Mouse (Mus musculus): ENCODE results near the gene Sec16a.

Gene Sec16a

DNA sequence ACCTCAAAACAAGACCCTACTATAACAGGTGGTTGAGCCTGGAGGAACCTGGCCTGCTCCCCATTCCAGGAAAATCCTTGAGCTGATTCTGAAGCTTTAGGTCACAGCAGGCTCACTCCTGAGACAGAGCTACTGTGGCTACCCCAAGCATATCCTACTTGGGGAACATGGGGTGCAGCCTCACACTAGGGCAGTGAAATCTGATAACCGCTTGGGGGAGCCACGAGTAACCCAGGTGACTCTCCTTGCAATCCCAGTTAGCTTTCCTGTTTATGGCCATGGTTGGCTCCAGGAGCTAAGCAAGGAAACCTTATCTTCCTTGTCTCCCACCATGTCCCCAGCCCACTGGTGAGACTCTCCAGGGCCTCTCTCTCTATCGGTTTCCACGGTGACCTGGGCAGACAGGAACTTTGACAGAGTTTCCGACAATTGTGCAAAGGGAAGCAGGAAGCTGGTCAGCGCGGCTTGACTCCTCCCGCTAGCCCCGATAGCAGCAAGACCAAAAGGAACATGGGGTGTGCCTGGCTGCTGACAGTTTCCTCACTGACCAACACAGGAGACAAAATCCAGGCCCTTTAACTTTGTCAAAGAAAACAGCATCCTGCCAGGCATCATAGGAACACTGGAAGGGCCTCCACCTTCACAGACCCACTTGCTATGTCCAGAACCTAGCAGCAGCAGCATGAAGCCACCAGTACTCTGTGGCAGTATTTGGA is 29.9 kb upstream of the Sec16a start:
- DNase-seq (ENCODE audit: low spot score), result no peak

DNA sequence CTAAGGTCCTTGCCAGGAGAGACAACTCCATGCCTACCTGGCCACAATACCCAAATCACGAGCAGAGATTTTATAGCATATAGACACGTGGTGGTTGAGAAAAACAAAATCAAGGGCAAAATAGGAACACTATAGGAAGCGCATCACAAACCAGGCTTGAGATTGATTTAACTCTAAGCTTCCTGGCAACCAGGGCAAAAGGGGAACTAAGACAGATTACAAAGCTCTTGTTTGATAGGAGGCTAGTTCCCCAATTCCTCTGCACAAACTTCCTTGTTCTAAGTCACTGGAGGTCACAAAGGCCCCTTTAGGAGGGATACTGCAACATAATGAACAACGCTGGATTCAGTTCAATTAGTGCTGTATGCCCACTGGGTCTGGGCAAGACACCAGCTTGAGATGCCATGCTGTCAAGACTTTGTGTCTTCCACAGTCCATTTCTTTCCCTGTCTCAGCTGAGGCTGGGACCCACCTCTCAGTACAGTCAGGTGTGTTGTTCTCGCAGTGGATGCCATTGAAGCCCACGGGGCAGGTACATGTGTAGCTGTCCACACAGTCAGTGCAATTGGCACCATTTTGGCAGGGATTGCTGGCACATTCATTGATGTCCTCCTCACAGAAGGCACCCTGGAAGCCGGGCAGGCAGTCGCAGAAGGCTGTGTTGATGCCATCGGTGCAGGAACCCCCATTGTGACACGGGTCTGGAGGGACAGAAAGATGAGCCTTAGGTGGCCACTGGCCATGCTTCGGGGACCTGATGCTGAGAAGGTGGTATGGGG is 27.5 kb upstream of the Sec16a start:
- DNase-seq (ENCODE audit: low spot score), result no peak

DNA sequence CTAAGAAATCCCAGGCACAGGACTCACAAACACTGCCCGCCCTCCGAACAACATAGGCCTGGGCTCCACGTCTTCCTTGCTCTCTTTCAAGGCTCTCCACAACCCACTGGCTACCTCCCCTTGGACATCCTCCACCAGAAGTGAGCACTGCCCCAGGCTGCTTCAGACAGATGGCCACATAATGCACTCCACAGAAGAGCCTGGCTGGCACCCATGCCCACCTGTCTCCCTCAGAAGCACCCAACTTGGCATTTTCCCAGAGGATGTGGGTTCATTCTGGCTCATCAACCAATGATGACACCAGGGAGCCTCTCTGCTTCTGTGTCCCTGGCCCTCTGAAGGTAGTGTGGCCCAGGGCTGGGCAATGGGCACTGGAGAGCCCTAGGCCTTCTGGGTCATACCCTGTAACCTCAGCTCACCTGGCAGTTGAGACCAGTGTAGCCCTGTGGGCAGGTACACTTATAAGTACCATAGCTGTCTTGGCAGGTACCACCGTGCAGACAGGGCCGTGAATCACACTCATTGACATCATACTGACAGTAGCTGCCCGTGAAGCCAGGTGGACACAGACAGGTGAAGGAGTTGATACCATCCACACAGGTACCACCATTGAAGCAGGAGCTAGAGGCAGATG is 26.8 kb upstream of the Sec16a start:
- DNase-seq (ENCODE audit: low spot score), result no peak

DNA sequence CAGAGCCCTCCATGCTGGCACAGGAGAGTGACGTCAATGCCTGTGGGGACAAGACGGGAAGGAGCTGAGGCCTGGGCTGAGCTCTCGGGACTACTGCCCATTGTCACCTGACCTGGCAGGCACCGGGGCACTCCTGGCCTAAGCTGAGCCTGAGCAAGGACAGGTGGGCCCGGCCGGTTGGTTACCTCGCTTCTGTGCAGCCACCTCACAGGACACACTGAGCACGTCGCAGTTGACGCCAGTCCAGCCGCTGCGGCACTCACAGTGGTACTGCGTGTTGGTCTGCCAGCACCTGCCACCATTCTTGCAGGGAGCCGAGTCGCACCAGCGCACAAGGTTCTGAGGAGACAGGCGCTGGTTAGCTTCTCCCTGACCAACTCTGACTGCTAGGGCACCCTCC is 26.0 kb upstream of the Sec16a start:
- no peak for DNase-seq (ENCODE audit: low spot score)

DNA sequence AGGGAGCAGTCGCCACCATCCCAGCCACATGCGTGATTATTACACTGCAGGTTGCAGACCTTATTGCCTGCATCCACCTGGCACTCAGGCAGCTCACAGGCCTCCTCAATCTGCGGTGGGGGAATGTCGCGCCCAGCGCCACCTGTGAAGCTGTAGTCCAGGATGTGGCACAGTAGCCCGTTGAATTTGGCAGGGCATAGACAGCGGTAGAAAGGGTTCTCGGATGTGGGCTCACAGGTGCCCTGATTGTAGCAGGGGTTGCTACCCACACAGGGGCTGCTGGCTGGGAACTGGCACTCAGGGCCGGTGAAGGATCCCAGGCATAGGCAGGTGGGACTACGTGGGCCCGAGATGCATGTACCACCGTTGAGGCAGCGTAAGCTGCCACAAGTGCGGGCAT is 23.4 kb upstream of the Sec16a start:
- DNase-seq (ENCODE audit: low spot score), result no peak

DNA sequence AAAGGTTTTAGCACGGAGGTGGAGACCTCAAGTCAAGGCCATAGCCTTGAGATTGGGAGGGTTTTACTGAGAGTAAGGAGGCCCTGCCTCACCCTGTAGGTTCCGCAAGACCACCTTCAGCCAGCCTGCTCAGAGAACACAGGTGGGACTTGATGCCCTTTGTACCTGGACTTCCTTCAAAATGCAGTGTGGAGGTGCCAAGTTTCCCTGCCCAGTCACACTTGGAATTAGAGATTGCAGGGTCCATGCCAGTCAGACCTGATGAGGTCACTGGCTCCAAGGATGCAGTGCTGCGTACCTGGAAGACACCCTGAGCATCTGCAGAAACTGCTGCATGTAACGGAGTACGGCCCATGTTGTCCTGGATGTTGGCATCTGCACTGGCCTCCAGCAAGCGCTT is 18.4 kb upstream of the Sec16a start:
- no peak for DNase-seq (ENCODE audit: low spot score)

DNA sequence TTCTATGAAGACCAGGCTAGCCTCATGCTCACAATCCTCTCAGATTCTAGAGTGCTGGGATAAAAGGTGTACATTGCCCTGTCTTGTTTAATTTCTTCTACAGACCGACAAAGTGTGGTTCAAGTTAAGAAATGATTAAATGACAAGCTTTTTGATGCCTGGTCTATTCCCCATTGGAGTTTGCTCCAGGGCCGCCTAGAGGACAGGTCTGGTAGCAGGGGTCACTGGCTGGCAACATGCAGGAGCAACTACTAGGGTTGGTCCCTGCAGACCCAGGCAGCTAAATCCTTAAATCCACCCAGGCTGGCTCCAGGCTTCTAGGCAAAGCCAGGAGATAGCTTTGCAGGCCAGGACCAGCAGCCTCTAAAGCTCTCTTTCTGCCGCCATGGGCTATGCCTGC is 18.0 kb upstream of the Sec16a start:
- no peak for DNase-seq (ENCODE audit: low spot score)

DNA sequence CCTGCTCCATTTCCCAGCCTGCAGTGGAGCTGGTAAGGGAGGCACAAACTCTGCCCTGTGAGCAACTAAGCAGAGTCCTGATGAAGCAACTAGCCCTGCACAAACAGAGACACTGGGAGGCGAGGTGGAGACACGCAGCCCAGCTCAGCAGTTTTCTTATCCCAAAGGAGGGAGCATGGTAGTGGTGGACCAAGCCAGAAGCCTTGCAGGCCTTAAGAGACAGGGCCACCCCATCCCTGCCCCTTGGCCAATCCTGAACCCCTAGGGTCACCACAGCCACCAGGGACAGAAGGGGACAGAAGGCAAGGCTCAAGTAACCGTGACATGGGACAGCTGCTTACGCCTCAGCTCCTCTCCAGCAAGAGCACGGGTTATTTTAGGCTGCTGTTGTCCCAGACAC is 16.7 kb upstream of the Sec16a start:
- no peak for DNase-seq (ENCODE audit: low spot score)

DNA sequence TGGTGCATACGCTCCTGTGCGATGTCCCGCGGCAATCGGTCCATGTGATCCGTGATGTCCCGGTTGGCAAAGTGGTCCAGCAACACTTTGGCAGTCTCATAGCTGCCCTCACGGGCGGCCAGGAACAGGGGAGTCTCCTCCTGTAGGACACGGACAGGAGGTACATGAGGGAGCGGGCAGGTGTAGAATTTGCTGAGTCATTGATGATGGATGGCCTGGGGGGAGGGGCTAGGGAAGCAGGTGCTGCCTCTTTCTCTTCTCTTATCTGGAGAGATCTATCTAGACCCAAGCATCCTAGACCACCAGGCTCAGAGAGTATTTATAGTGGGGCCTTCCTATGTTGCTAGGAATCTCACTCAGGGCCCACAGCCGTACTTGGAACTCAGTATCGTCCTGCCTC is 15.8 kb upstream of the Sec16a start:
- DNase-seq (ENCODE audit: low spot score), result no peak

DNA sequence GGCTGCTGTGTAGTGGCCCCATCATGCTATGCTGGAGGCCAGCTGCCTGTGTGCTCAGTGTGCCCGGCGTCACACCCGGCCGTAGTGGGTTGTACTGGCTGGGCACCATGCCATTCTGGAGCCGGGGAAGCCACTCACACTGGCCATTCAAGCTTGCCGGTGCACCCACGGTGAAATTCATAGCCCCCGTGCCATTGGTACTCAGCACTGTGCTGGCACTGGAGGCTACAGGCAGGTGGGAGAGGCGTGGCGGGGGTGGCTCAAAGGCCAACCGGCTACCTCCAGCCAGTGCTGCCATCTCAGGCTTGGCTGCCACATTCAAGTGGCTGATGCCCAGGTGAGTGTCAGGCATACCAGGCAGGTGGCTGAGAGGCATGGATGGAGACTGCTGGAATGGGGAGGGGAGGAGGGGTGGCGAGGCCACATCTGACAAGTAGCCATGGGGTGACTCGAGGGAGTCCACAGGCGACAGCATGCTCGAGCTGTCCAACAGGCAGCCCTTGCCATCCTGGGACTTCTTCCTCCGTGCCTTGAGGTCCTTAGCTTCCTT is 15.2 kb upstream of the Sec16a start:
- DNase-seq (ENCODE audit: low spot score), result no peak

DNA sequence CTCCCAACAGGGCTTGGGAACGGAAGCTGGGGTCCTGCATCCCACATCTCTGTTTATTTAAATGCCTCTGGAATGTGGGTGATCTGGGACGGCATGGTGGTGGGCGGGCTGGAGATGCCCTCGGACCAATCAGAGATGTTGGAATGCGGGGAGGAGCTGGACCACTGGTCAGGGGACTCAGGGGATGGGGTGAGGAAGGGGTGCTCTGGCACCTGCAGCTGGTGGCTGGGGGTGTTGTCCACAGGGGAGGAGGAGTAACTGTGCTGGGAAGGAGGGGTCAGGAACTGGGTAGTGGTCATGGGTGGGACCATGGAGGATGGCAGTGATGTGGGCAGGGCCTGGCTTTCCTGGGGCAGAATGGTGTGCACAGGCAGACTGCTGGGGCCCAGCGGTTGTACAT is 14.5 kb upstream of the Sec16a start:
- DNase-seq (ENCODE audit: low spot score), result no peak

DNA sequence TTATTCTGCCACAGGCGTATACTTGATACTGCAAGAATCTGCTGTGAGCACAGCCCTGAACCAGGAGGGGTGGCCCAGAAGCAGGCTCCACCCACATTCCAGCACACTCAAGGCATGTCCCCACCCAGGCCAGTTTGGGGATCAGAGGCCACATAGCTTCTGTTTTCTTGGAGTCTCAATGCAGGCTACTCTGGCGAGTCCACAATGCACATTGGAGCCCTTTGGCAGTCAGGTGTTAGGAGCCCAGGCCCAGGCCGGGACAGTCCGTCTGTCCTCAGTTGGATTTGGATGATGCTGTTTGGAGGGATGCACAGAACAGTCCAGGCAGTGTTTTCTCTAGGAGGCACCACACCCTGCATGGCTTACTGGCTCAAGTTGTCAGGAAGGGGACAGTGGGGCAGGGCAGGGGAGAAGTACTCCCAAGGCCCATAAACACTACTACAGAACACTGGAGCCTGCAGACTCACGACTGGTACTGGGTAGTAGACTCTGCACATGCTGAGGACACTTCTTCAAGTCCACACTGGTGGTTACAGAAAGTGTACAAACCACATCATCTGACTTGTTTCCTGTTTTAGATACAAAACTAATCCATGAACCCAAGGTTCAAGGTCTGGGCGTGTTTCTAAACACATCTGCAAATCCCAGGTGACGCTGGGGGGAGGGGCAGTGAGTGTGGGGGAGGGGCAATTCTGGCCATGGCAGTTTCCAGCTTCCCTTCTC is 13.5 kb upstream of the Sec16a start:
- no peak for DNase-seq (ENCODE audit: low spot score)

DNA sequence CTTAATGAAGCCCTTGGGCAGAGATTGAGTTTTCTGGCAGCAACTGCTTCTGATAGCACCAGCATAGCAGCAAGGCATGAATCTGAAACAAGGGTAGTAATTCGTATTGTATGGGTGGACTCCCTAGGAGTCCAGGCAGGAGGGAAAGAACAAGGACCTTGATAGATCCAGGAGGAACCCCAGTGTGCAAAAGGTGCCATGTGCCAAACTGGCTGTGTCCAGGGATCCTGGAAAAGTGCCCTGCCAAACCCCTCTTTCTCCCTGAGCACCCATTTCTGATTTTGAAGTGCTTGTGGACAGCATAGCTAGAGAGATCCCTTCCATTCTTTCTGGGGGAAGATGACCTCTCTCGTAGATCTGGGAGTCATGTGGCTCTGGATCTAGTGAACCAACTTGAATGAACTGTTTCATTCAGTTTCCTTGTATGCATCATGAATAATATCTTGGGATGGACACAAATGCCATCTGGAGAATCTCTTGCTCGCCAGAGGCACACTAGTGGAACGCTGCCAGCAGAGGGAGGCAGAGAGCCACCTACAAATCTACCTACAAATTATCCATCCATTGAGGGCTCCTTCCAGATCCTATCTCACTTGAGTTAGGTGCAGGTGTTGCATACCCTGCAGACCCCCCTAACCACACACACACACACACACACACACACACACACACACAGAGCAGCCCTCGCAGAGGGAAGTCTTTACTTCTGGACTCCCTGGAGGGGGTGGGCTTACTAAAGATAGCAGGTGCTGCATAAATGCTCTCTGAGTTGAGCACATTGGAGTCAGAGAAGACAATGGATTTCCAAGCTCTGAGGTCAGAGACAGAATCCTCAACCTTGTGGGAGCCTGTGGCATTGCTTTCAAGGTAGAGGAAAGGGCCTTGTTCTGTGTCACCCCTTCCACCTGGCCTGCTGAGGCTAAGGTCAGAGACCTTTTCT is 4.4 kb upstream of the Sec16a start:
- no peak for DNase-seq (ENCODE audit: low spot score)

DNA sequence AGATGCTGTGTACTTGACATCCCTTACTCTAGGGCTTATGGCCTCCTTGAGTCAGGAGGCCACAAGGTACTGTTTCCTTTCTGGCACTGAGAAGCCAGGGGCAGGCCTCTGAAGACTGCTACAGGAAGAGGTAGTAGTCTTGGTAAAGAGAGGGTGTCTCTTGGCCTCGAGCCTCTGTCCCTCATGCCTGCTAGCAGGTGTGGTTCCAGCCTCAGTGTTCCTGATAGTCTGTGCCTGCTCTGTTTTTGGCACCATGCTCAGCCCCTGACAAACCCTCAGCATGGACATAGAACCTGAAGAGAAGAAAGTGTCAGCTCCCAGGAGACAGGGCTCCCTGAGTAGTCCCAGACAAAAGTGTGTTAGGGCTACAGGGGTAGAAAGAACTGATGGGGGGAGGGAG is 2.4 kb upstream of the Sec16a start:
- DNase-seq (ENCODE audit: low spot score), result no peak

DNA sequence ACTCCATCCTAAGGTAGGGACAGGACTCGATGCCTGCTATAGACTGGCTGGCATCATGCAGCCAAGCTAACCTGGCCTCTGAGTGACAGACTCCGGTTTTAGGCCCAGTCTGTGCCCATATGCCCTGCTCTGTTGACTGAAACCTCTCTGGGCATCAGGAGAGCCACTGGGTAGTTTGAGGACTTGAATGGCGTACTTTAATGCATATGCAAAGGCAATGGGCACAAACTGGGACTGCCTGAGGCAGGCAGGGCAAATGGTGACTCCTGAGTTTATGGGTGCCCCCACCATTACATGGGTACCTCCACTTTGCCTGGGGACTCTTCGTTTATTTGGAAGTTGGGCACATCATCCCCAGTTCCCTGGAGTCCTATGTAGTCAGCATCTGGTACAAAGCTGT is 1.7 kb upstream of the Sec16a start:
- no peak for DNase-seq (ENCODE audit: low spot score)

DNA sequence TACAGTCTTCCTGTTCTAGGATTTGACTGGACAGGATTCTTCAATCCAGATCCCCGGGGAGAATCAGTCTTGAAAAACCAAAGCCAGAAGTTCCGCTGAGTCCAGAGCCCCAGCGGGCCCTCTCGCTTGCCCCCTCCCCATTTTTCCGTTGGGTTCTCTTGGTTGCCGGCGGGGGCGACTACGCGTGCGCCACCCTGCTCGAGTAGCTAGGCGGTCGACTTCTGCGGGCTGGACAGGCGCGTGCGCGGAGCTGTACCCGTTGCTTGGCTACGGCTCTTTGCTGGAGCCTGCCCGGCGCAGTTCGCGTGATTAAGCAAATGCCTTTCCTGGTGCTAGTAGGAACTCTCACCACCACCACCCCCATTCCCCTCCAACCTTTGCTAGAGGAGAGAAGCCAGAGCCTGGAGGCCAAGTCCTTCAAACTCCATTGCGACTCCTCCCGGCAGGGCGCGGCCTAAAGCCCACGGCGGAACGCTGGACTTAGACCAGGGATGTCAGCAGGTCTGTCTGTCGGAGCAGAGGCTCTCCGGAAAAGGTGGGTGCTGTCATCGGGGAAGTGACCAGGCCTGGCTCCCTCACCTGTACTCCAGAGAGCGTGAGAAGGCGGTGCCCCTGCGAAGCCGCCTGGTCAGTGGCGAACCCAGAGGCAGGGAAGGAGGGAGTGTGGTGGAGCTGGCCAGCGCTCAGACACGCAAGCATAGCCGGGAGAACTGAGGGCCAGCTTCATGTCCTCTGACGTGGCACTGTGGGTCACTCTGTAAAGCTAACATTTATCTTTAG is 840 bp upstream of the Sec16a start:
- DNase-seq (ENCODE audit: low spot score), result peak; percentile 95

DNA sequence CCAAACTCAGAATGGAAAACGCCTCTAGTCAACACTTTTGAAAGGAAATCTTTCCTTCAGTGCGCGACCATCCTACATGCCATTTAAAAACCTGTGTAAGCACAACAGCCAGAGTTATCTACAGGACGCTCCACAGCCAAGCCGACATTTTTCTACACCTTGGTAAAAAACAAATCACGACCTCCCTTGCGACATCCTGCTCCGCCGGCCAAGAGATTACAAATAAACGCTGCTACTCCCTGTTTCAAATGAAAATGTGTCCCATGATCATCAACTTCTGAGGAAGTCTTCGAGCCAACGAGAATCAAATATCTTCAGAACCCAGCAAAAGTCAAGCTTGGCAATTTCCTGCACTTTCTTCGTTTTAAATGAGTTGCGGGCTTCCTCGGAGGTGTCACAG is 648 bp downstream of the Sec16a start:
- DNase-seq (ENCODE audit: low spot score), result no peak

DNA sequence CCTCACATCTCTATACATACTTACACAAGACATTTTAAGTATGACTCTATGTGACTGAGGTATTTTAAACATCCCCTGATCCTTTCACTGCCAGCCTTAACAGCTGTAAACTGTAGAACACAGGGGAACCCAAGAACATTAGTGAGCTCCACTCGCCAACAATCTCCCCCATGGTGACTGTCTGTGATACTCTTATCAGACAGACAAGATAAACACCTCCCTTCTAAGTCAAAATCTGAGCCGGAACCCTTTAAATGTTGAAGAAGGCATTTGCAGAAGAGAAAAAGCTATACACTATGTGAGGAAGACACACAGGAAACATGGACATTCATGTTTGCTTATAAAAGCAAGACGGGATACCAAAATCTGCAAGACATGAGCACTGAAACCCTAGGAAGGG is 1.1 kb downstream of the Sec16a start:
- no peak for DNase-seq (ENCODE audit: low spot score)

DNA sequence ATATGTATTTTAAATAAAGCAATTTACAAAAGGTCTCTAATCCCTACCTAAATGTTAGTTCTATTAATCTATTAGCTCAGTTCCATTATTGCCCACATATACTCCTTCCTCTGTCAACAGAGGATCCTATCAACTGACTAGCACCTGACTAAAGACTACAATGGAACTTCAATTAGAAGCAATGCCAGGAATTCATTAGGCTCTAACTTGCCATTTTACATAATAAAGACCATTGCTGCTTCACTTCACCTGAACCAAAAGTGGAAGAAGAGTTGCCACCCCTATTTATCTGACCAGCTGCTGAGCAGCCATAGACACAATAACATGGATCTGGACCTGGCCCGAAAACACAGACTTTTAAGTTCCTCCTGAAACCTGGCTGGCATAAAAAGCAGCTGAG is 2.2 kb downstream of the Sec16a start:
- DNase-seq (ENCODE audit: low spot score), result no peak

DNA sequence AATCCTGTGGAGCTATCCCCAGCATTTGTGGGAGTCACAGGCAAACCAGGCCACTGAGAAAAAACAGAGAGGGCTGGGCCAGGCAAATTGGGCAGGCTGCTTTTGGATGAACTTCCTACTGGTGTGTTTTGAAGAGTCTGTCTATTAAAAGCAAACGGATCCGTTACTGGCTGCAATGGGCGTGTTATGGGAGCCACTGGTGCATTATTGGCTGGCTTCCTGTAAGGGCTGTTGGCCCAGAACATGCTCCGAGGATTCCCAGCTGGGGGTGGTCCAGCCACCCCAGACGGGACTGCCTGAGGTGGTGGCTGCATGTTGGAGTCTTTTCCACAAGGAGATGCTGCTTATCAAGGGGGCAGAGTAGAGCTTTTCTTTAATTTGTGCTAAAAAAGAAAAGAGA is 3.3 kb downstream of the Sec16a start:
- no peak for DNase-seq (ENCODE audit: low spot score)

DNA sequence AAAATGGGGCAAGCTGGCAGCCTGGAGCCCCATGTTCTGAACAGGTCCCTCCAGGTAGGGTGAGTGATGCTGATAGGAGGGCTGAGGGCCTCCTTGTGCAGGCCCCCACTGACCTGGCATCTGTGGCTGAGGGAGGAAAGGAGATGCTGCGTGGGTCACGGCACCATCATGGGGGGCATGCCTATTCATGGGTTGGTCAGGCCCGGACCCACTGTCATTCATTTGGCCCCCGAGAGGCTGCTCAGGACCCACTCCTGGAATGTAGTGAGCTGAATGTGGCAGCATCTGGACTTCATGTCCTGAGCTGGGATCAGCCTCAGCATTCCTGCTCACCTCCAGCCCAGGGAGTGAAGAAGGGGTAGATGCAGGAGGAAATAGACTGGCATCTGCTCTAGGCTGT is 3.8 kb downstream of the Sec16a start:
- no peak for DNase-seq (ENCODE audit: low spot score)

Data from testis, postnatal 14 days (tissue).